Mouse (Mus musculus) forebrain, embryonic 16.5 days (tissue): ENCODE data around the gene Scml4. TPM values are rescaled to one million over a fixed set of nuclear protein-coding genes. Genes with fewer than 3 reads are reported as not detected.
A peak's percentile ranks its signal among the peaks of the same experiment; 100 is the strongest.

Experiments used
- ATAC-seq: fragments of 200-750 bp; cut with Nextera tagmentation; 2 replicates; pipeline ENCODE4 v1.8.0; 2017; ENCODE audit warnings: mild to moderate bottlenecking, moderate library complexity
- H3K27ac ChIP-seq: fragments of 300-500 bp; sonication (generic); 2 replicates; pipeline ENCODE4 v1.5.1; 2014; ENCODE audit warnings: low read length, control low read depth
- H3K27me3 ChIP-seq: fragments of 300-500 bp; sonication (generic); replicated peaks from 2 replicates; pipeline ENCODE4 v1.6.1; 2014; ENCODE audit warnings: low read length; ENCODE audit not compliant: control insufficient read depth, insufficient read depth
- H3K36me3 ChIP-seq: fragments of 300-500 bp; sonication (generic); 2 replicates; pipeline ENCODE4 v1.6.1; 2014; ENCODE audit not compliant: control insufficient read depth, insufficient read depth
- H3K4me1 ChIP-seq: fragments of 300-500 bp; sonication (generic); replicated peaks from 2 replicates; pipeline ENCODE4 v1.6.1; 2014; ENCODE audit warnings: low read length; ENCODE audit not compliant: control insufficient read depth, insufficient read depth
- H3K4me2 ChIP-seq: fragments of 300-500 bp; sonication (generic); 2 replicates; pipeline ENCODE4 v1.6.1; 2014; ENCODE audit warnings: mild to moderate bottlenecking, low read length, control low read depth
- H3K4me3 ChIP-seq: fragments of 300-500 bp; sonication (generic); replicated peaks from 2 replicates; pipeline ENCODE4 v1.5.1; 2014; ENCODE audit warnings: mild to moderate bottlenecking, low read length, control low read depth
- H3K9ac ChIP-seq: fragments of 300-500 bp; sonication (generic); replicated peaks from 2 replicates; pipeline ENCODE4 v1.6.1; 2014; ENCODE audit warnings: low read depth, low read length, control low read depth
- H3K9me3 ChIP-seq: fragments of 300-500 bp; sonication (generic); 2 replicates; pipeline ENCODE4 v1.6.1; 2016; ENCODE audit warnings: low read length; ENCODE audit not compliant: control insufficient read depth
- WGBS: fragments of 180-500 bp; shearing (Covaris S2); extraction: QIAGEN DNeasy Blood & Tissue Kit; methylation state at CpG from one replicate; pipeline ENCODE4 v1.1.7; 2014; 5-methylcytosine and 5-hydroxymethylcytosine counted together
- polyA plus RNA-seq: library from polyadenylated mRNA; unstranded; fragments of >200 nt; fragmentation: Nextera tagmentation; extraction: Ambion mirVana; gene quantifications from 2 replicates; pipeline ENCODE4 v1.2.1, GENCODE M21; 2015

Scml4 gene
- polyA plus RNA-seq, 1 experiment from 2014 or later, result 10.4 TPM

DNA sequence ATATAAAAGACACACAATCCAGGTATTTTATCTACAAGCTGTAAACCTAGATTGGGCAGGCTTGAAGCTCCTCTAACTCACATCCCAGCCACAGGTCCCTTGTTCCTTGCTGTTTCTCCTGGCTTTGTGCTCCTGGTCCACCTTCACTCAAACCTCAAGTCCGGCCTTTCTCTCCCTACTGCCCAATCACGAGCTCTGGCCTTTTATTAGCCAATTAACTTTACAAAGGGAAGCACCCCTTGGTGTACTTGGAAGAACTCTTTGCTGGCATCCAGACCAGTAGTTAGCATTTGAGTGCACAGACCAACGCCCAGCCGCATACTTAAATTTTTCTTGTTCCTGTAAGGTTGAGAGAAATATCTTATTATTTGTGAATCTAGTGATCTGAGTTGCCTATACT, 85.1 kb downstream of the Scml4 start:
- WGBS, result 40% methylated on average over 4 of the region's 4 CpGs
- no peak for ATAC-seq
- Histone ChIP-seq H3K9ac (no peak overlapping the region), H3K9me3 (no peaks in the 10 kb centered on the region), H3K4me2 (no peak overlapping the region), H3K36me3 (no peaks in the 10 kb centered on the region), H3K4me3 (no peak overlapping the region), H3K4me1 (peaks cover 12% of the 10 kb centered on the region), H3K27ac (no peak overlapping the region), H3K27me3 (no peaks in the 10 kb centered on the region)

DNA sequence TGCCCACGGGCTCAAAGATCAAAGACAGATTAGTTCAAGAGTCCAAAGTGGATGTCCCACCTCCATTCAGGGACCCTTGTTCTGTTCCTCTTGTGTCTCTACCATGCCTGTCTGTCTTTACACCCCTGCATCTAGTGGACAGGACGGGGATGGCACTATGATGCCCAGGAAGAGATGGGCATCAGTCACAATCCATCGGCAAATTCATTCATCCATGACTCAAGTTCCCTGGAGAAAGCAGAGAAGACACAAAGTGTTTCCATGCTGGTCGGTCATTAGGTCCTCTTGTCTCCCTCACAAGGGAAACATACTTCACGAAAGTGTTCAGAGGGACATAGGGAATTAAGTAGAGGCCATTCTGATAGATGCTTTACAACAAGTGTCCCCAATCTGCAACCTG, 87.2 kb downstream of the Scml4 start:
- no peak for ATAC-seq
- H3K9me3 ChIP-seq, result no peaks in the 10 kb centered on the region
- no peak overlapping the region for H3K27ac ChIP-seq
- WGBS, result 90% methylated on average over 5 of the region's 5 CpGs
- no peaks in the 10 kb centered on the region for H3K27me3 ChIP-seq
- no peak overlapping the region for H3K4me2 ChIP-seq
- H3K4me1 ChIP-seq, result peaks cover 6% of the 10 kb centered on the region; the same call in 1 of the 2 replicates
- no peak overlapping the region for H3K4me3 ChIP-seq
- no peak overlapping the region for H3K9ac ChIP-seq
- H3K36me3 ChIP-seq, result no peaks in the 10 kb centered on the region

DNA sequence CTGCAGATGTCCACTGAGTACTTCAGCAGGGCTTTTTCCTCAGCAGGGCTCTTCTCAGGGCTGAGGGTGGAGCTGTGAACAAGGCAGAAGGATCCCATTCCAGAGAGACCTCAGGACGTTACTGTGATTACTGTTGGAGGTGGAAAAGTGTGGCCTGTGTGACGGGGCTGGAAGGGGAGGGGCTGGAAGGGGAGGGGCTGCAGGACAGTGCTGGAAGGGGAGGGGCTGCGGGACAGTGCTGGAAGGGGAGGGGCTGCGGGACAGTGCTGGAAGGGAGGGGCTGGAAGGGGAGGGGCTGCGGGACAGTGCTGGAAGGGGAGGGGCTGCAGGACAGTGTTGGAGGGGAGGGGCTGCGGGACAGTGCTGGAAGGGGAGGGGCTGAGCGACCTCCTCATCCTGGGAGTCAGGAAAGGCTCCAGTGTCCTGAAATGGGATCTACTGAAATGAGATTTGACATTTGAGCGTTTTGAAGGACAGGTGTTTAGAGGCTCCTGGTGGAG, 90.1 kb downstream of the Scml4 start:
- ATAC-seq, result peak; percentile 45
- no peak overlapping the region for H3K4me2 ChIP-seq
- H3K4me1 ChIP-seq, result peaks cover 6% of the 10 kb centered on the region; the same call in 1 of the 2 replicates
- H3K36me3 ChIP-seq, result no peaks in the 10 kb centered on the region
- no peak overlapping the region for H3K4me3 ChIP-seq
- no peak overlapping the region for H3K27ac ChIP-seq
- WGBS, result 2% methylated on average over 6 of the region's 8 CpGs
- no peaks in the 10 kb centered on the region for H3K27me3 ChIP-seq
- H3K9ac ChIP-seq, result no peak overlapping the region
- H3K9me3 ChIP-seq, result no peaks in the 10 kb centered on the region

DNA sequence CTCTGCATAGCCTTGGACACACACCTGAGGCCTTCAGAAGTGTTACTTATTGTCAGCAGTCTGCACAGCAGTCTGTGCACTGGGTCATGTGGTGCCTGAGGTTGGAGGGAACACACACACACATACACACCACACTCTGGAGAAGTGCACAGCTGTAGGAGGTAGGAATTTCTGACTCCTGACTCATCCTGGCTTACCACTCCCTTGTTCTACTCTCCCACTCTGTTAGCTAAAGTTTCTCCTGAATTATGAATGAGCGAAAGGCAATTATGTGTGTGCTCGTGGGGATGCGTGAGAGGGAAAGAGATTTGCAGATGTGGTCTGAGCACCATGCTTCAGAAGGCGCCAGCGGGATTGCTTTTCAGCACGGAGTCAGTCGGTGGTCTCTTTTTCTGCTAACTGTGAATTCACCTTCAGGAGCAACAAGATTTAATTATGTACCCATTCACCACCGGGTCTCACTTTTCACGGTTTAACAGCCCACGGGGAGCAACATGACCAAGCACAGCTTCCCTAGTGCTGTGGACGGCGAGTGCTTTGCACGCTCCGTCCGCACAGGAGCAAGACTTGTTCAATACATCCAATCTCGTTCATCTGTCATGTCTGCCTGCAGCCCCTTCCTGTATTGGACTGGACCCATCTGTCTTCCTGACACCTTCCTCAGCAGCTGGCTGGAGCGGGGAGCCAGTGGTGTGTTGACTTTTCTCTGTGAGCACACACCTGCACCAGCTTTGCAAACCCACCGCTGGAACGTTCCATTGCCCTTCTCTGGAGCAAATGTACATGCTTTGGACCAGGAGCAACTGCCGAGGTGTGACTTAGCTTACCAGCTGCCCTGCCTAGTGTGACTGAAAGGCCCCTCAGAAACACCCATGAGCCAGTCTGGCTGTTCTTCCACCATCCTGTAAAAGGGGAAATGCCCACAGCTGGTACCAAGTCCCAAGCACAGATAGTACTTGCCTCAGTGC, 91.2 kb downstream of the Scml4 start:
- Histone ChIP-seq H3K4me3 (no peak overlapping the region), H3K9me3 (no peaks in the 10 kb centered on the region), H3K27me3 (no peaks in the 10 kb centered on the region), H3K27ac (no peak overlapping the region), H3K4me2 (no peak overlapping the region), H3K4me1 (peaks cover 6% of the 10 kb centered on the region; the same call in 1 of the 2 replicates), H3K36me3 (no peaks in the 10 kb centered on the region), H3K9ac (no peak overlapping the region)
- ATAC-seq, result peak; percentile 47; the same call in 1 of the 2 replicates
- 77% methylated on average over 20 of the region's 20 CpGs for WGBS

DNA sequence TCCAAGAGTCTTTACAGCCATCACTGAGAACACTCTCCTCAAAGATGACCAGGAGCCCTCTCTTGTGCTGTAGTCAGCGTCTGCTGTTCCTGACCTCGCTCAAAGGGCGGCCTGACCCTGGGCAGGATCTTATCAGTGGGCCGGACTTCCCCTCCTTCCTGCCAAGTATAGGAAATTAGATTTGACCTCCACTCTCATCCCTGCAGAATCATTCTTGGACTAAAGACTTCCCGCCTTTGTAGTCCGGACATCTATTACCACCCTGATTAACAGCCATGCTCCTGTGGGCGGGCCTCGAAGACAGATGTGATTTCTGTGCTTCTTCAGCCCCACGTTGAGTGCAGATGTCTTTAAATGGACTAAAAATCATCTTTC, 91.9 kb downstream of the Scml4 start:
- H3K9ac ChIP-seq, result no peak overlapping the region
- H3K36me3 ChIP-seq, result no peaks in the 10 kb centered on the region
- H3K27ac ChIP-seq, result no peak overlapping the region
- no peak overlapping the region for H3K4me3 ChIP-seq
- H3K27me3 ChIP-seq, result no peaks in the 10 kb centered on the region
- no peaks in the 10 kb centered on the region for H3K9me3 ChIP-seq
- no peak overlapping the region for H3K4me2 ChIP-seq
- peaks cover 6% of the 10 kb centered on the region; the same call in 1 of the 2 replicates for H3K4me1 ChIP-seq
- no peak for ATAC-seq
- 87% methylated on average over 9 of the region's 9 CpGs for WGBS

DNA sequence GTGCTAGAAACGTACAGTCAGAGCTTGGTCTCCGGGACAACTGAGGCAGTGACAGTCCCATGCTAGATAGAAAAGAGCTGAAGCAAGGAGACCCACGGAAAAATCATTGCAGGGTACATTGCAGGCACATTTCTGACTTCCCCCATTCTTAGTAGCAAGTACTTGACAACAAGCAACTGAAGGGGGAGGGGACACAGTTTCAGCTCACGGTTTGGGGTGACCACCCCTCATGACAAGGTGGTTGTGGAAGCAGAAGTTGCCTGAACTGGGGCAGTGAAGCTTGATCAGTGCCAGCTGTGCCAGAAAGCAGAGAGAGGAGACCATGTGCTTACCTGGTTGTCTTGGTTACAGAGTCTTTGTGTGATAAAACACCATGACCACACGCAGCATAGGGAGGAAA, 93.4 kb downstream of the Scml4 start:
- ATAC-seq, result no peak
- no peak overlapping the region for H3K27ac ChIP-seq
- 84% methylated on average over 5 of the region's 5 CpGs for WGBS
- H3K9ac ChIP-seq, result no peak overlapping the region
- no peaks in the 10 kb centered on the region for H3K36me3 ChIP-seq
- peaks cover 13% of the 10 kb centered on the region for H3K4me1 ChIP-seq
- H3K9me3 ChIP-seq, result no peaks in the 10 kb centered on the region
- H3K4me3 ChIP-seq, result no peak overlapping the region
- no peak overlapping the region for H3K4me2 ChIP-seq
- no peaks in the 10 kb centered on the region for H3K27me3 ChIP-seq

DNA sequence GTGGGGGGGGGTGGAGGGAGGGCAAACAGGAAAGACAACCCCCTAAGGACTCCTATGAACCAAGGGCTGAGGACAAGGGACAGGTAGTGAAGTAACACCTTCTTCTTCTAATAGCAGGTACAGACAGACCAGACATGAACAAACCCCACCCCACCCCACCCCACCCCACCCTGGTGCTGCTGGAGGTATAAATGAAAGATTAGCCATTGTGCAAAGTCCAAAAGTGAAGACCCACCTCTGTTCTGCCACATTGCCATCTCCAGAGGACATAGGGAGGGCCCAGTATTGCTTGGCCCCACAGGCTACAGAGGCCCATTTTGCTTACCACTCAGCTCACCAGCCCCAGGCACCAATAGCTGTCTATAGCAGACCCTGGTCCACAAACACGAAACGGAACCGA, 95.0 kb downstream of the Scml4 start:
- H3K9me3 ChIP-seq, result no peaks in the 10 kb centered on the region
- no peaks in the 10 kb centered on the region for H3K36me3 ChIP-seq
- H3K27me3 ChIP-seq, result no peaks in the 10 kb centered on the region
- no peak overlapping the region for H3K4me2 ChIP-seq
- 95% methylated on average over 3 of the region's 3 CpGs for WGBS
- H3K4me1 ChIP-seq, result peaks cover 11% of the 10 kb centered on the region; the same call in 1 of the 2 replicates
- no peak overlapping the region for H3K9ac ChIP-seq
- H3K4me3 ChIP-seq, result no peak overlapping the region
- H3K27ac ChIP-seq, result no peak overlapping the region
- ATAC-seq, result no peak

DNA sequence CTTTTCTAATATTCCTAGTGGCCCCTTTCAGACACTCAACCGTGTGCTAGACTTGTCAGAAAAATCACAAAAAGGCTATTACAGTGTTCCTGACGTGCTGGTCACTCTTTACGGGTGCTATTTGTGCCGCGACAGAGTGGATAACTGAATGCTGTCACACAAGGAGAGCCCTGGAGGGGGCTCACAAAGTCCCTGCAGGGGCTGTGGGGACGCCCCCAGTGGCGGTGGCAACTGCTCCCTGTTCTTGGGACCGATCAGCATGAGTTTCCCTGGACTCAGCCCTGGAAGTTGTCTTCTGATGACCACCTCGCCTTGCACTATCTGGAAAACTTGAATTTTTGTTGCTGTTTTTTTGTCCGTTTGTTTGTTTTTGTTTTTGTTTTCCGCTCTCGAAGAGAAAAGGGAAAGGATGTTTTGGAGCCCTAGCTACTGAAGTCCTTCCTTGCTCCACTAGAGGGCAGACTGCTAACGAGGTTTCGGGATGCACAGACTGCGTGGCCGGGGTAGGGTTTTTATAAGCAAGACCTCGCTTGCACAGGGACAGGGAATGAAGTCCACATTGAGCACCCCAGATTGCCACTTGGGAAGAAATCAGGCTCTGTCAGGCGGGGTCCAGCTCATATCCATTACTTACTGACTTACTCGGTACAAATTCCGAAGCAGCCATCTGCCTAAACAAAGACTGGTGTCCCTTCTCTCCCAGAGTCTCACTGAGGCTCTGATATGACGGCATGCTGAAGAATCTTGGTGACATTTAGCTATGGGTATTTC, 97.9 kb downstream of the Scml4 start:
- WGBS, result 3% methylated on average over 21 of the region's 21 CpGs

DNA sequence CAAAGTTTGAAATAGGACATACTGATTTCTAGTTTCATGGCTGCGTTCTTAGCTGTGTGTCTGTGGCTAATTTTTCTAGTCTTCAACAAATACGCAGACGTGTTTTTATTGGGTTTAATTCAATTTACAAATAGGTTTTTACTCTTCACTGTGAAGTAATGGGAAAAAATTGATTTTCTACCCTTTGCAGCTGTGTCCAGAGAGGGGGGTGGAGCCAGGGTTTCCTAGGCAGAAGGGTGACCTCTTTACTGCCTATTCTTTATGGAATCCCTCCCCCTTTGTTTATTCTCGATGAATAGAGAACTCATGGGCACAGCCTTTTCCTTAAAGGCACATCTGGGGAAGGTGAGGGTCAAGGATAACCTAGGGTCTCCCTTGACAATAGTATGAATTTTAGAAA, 98.5 kb downstream of the Scml4 start:
- Histone ChIP-seq H3K4me1 (peaks cover 7% of the 10 kb centered on the region; the same call in 1 of the 2 replicates), H3K36me3 (no peaks in the 10 kb centered on the region), H3K27me3 (no peaks in the 10 kb centered on the region), H3K4me2 (peak overlapping the region; percentile 54), H3K9ac (no peak overlapping the region), H3K27ac (no peak overlapping the region), H3K9me3 (no peaks in the 10 kb centered on the region), H3K4me3 (peak overlapping the region; percentile 40; the same call in 1 of the 2 replicates)
- 56% methylated on average over 4 of the region's 4 CpGs for whole genome bisulfite sequencing
- ATAC-seq, result no peak

More for the DNA sequence above, 97.9 kb downstream of the Scml4 start:
- Histone ChIP-seq H3K4me3 (peak overlapping the region; percentile 40), H3K9me3 (no peaks in the 10 kb centered on the region), H3K9ac (peak overlapping the region; percentile 53), H3K4me2 (peak overlapping the region; percentile 54), H3K27me3 (no peaks in the 10 kb centered on the region), H3K4me1 (peaks cover 7% of the 10 kb centered on the region; the same call in 1 of the 2 replicates), H3K36me3 (no peaks in the 10 kb centered on the region), H3K27ac (no peak overlapping the region)
- ATAC-seq, result peak; percentile 91
